Mouse (Mus musculus) liver, embryonic 14.5 days (tissue): ENCODE data around the gene Mdc1. TPM values are rescaled to one million over a fixed set of nuclear protein-coding genes. Genes with fewer than 3 reads are reported as not detected.
A peak's percentile ranks its signal among the peaks of the same experiment; 100 is the strongest.

Experiments
- ATAC-seq: fragments of 200-750 bp; cut with Nextera tagmentation; 2 replicates; pipeline ENCODE4 v1.8.0; 2017; ENCODE audit warnings: moderate number of reproducible peaks, mild to moderate bottlenecking, moderate library complexity; ENCODE audit not compliant: insufficient read depth
- DNase-seq, 3 experiments: peaks; one replicate each; pipeline ENCODE4 v3.0.0-alpha.2; 2012 to 2013; ENCODE audit warnings: low read depth in 3 of 3, low spot score in 3 of 3
- H3K27ac ChIP-seq: fragments of 300-500 bp; sonication (generic); 2 replicates; pipeline ENCODE4 v1.5.1; 2014; ENCODE audit warnings: moderate library complexity, mild to moderate bottlenecking, control low read depth, inconsistent platforms
- H3K27me3 ChIP-seq: fragments of 300-500 bp; sonication (generic); 2 replicates; pipeline ENCODE4 v1.6.1; 2014; ENCODE audit warnings: mild to moderate bottlenecking, low read length, moderate library complexity; ENCODE audit not compliant: control insufficient read depth, insufficient read depth
- H3K36me3 ChIP-seq: fragments of 300-500 bp; sonication (generic); replicated peaks from 2 replicates; pipeline ENCODE4 v1.6.1; 2014; ENCODE audit warnings: low read depth; ENCODE audit not compliant: control insufficient read depth, insufficient read depth
- H3K4me1 ChIP-seq, 2 experiments: fragments of 200-500 bp in 1 of 2; fragments of 300-500 bp in 1 of 2; sonication (generic) in 1 of 2; replicated peaks; 2 replicates each; pipeline ENCODE4 v1.6.1; 2012 to 2014; ENCODE audit warnings: antibody characterized with exemption in 1 of 2, inconsistent platforms in 1 of 2, low read length in 1 of 2; ENCODE audit not compliant: control insufficient read depth in 2 of 2, insufficient read depth in 2 of 2
- H3K4me2 ChIP-seq: fragments of 300-500 bp; sonication (generic); 2 replicates; pipeline ENCODE4 v1.6.1; 2014; ENCODE audit warnings: low read depth, mild to moderate bottlenecking, control low read depth, moderate library complexity
- H3K4me3 ChIP-seq, 2 experiments: fragments of 200-500 bp in 1 of 2; fragments of 300-500 bp in 1 of 2; sonication (generic) in 1 of 2; 2 replicates each; pipeline ENCODE4 v1.5.1; 2012 to 2014; ENCODE audit warnings: low read depth in 2 of 2, low read length in 2 of 2, mild to moderate bottlenecking in 2 of 2, control low read depth in 1 of 2, inconsistent platforms in 1 of 2, moderate library complexity in 1 of 2; ENCODE audit not compliant: insufficient read depth in 1 of 2
- H3K9ac ChIP-seq: fragments of 300-500 bp; sonication (generic); replicated peaks from 2 replicates; pipeline ENCODE4 v1.6.1; 2014; ENCODE audit warnings: mild to moderate bottlenecking, control low read depth, moderate library complexity
- H3K9me3 ChIP-seq: fragments of 300-500 bp; sonication (generic); 2 replicates; pipeline ENCODE4 v1.6.1; 2016; ENCODE audit warnings: low read length, mixed read lengths; ENCODE audit not compliant: control insufficient read depth
- CTCF ChIP-seq: IDR thresholded peaks from 2 replicates; pipeline ENCODE4 v1.5.1; 2016; ENCODE audit warnings: antibody characterized with exemption, low read depth, control low read depth
- EP300 ChIP-seq: IDR thresholded peaks from 2 replicates; pipeline ENCODE4 v1.6.1; 2016; ENCODE audit warnings: antibody characterized with exemption, low read depth
- WGBS: fragments of 180-500 bp; shearing (Covaris S2); extraction: QIAGEN DNeasy Blood & Tissue Kit; methylation state at CpG from one replicate; pipeline ENCODE4 v1.1.7; 2014; ENCODE audit not compliant: insufficient replicate concordance; 5-methylcytosine and 5-hydroxymethylcytosine counted together
- polyA plus RNA-seq, 2 experiments: library from polyadenylated mRNA; depleted of rRNA in 1 of 2; stranded (reverse) in 1 of 2; unstranded in 1 of 2; fragments of >200 nt; fragmentation: Nextera tagmentation in 1 of 2; extraction: Ambion mirVana in 1 of 2; gene quantifications; 2 replicates each; pipeline versions ENCODE4 v1.2.1 to v1.2.3; 2012 to 2014

Gene Mdc1
- polyA plus RNA-seq, 2 experiments = 6.3 to 10.0 TPM

GRCm38 (mm10) chr17:35814678-35815077, 26.6 kb upstream of the Mdc1 start:
- Histone ChIP-seq H3K27ac (no peak overlapping the region), H3K27me3 (no peaks in the 10 kb centered on the region), H3K9ac (no peak overlapping the region), H3K36me3 (no peaks in the 10 kb centered on the region), H3K4me3 (no peak overlapping the region), H3K4me2 (no peak overlapping the region), H3K4me1 (peaks cover 4 to 21% of the 10 kb centered on the region in 2 experiments; a peak in 2 of 4 replicates), H3K9me3 (no peaks in the 10 kb centered on the region)
- no peak for DNase-seq
- ATAC-seq = no peak
- WGBS = 50% methylated on average over 6 of the region's 6 CpGs
- no peak for TF ChIP-seq CTCF
- no peak for TF ChIP-seq EP300

DNA sequence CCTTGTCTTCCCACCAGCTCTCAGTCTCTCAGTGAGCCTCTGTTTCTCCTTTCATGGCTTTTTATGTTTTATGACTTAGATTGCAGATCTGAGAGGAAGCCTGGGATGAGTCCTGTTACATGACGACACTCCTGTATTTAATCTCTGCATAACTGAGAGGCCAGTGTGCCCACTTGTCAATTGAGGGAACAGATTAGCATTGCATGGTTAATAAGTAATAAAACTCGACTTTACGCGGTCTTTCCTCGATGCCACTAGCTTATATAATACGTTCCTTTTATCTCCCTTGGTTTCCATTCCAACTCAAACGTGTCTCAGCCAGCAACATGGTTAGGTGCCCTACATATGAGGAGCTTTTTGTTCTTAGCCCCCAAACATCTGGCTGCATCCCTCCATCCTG, 25.5 kb upstream of the Mdc1 start:
- Histone ChIP-seq H3K36me3 (no peaks in the 10 kb centered on the region), H3K4me2 (no peak overlapping the region)
- 57% methylated on average over 7 of the region's 7 CpGs for WGBS

GRCm38 (mm10) chr17:35816686-35817085, 24.6 kb upstream of the Mdc1 start:
- no peak overlapping the region for H3K27ac ChIP-seq
- H3K4me2 ChIP-seq = no peak overlapping the region
- H3K36me3 ChIP-seq = no peaks in the 10 kb centered on the region
- no peaks in the 10 kb centered on the region for H3K27me3 ChIP-seq
- H3K4me1 ChIP-seq = peaks cover 23 to 37% of the 10 kb centered on the region in 2 experiments
- no peaks in the 10 kb centered on the region for H3K9me3 ChIP-seq
- no peak overlapping the region for H3K9ac ChIP-seq
- H3K4me3 ChIP-seq = no peak overlapping the region
- WGBS = 57% methylated on average over 14 of the region's 14 CpGs
- ATAC-seq (no peak), DNase-seq (no peak)
- TF ChIP-seq CTCF = no peak
- no peak for TF ChIP-seq EP300

More for the DNA sequence above, 25.5 kb upstream of the Mdc1 start:
- no peak overlapping the region for H3K4me3 ChIP-seq
- no peaks in the 10 kb centered on the region for H3K9me3 ChIP-seq
- ATAC-seq = no peak
- no peaks in the 10 kb centered on the region for H3K27me3 ChIP-seq
- H3K27ac ChIP-seq = no peak overlapping the region
- peaks cover 15 to 32% of the 10 kb centered on the region in 2 experiments for H3K4me1 ChIP-seq
- no peak overlapping the region for H3K9ac ChIP-seq
- DNase-seq = no peak
- no peak for TF ChIP-seq EP300
- TF ChIP-seq CTCF = no peak

DNA sequence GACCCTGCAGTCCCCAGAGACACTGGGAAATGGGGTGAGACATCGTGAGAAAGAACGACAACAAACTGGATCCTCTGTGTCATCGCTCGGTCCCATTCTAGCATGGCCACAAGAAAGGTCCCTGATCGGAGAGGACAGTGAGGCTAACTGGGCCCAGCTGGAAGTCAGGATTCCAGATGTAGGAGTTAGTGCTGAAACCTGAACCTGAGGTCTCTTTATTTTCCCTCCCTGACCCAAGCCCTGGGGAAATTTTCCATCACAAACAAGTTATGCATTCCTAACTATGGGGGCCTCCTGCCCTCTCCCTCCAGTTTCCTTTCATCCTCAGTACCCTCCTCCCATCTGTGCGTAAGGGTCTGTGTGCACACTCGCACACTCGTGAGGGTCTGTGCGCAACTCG, 24.1 kb upstream of the Mdc1 start:
- 77% methylated on average over 10 of the region's 10 CpGs for WGBS
- Histone ChIP-seq H3K4me1 (peaks cover 24 to 40% of the 10 kb centered on the region in 2 experiments), H3K9ac (no peak overlapping the region), H3K4me3 (no peak overlapping the region), H3K4me2 (no peak overlapping the region), H3K9me3 (no peaks in the 10 kb centered on the region), H3K27ac (no peak overlapping the region), H3K27me3 (no peaks in the 10 kb centered on the region), H3K36me3 (no peaks in the 10 kb centered on the region)
- ATAC-seq = no peak
- TF ChIP-seq CTCF = no peak
- TF ChIP-seq EP300 = no peak
- DNase-seq = no peak

GRCm38 (mm10) chr17:35820111-35820510, 21.2 kb upstream of the Mdc1 start:
- H3K4me1 ChIP-seq = peaks cover 36 to 44% of the 10 kb centered on the region in 2 experiments
- no peak overlapping the region; the same call in 1 of the 2 replicates for H3K9ac ChIP-seq
- H3K4me3 ChIP-seq = no peak overlapping the region

More at GRCm38 (mm10) chr17:35820111-35820510, 21.2 kb upstream of the Mdc1 start:
- Histone ChIP-seq H3K27me3 (no peaks in the 10 kb centered on the region), H3K4me2 (peak overlapping the region; percentile 97), H3K9me3 (no peaks in the 10 kb centered on the region), H3K27ac (no peak overlapping the region), H3K36me3 (no peaks in the 10 kb centered on the region)
- ATAC-seq (no peak), DNase-seq (peak in 1 of 3 experiments; percentile 58)
- no peak for TF ChIP-seq CTCF
- TF ChIP-seq EP300 = peak; percentile 62
- WGBS = 27% methylated on average over 5 of the region's 5 CpGs
